Mouse (Mus musculus) cortical plate, adult 2 months (tissue): Measurements from ENCODE around the gene Etv6.

ENCODE experiments used
- CTCF ChIP-seq: fragments of 200-500 bp; IDR thresholded peaks from 2 replicates; pipeline ENCODE4 v1.5.1; 2011; ENCODE audit warnings: mild to moderate bottlenecking, control low read depth, low read length; ENCODE audit not compliant: insufficient read depth; ENCODE audit errors: extremely low read depth
- POLR2A ChIP-seq: fragments of 200-500 bp; IDR thresholded peaks from 2 replicates; pipeline ENCODE4 v1.6.1; 2011; ENCODE audit warnings: mild to moderate bottlenecking, low read length, control low read depth; ENCODE audit not compliant: insufficient read depth; ENCODE audit errors: extremely low read depth

DNA sequence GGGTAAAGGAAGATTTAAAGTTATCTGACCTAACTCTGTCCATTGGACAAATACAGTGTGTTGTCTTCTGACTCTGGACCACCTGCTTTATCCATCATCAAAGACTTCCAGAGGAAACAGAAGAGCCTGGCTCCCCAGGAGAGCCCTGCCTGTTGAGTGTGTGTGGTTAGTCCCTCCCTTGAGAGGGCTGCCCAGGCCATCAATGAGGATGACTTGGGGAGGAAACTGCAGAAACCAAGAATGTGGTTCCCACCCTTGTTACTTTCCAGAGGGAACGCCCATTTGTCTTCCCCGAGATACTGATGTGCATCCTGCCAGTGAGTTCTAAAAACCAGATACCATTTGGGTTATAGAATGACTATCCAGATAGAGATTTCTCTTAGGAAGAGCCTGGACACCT, 96.1 kb downstream of the Etv6 start:
- TF ChIP-seq CTCF = no peak
- TF ChIP-seq POLR2A = no peak
